Mouse (Mus musculus): ENCODE measurements around the gene Fam162a.
"Not testable (repeated sequence)": the region's sequence is repeated elsewhere in the genome, so short reads cannot be mapped to it uniquely, and the experiment has no call there.

- TF ChIP-seq GATA1 (IDR thresholded peaks at IDR 0.05; ENCODE audit: borderline replicate concordance, low read length); CTCF (IDR thresholded peaks at IDR 0.05; ENCODE audit: low read depth, low read length): not testable (repeated sequence)
These were observed 72.5 kb downstream of the Fam162a start for GRCm38 (mm10) chr16:35998852-35999251.

Measured in G1E (cell line).